Mouse (Mus musculus) liver, postnatal 0 days (tissue): ENCODE measurements around the gene Gm20517. TPM values are rescaled to one million over a fixed set of nuclear protein-coding genes. Genes with fewer than 3 reads are reported as not detected.
A peak's percentile ranks its signal among the peaks of the same experiment; 100 is the strongest.

Experiments used
- ATAC-seq: fragments of 200-750 bp; cut with Nextera tagmentation; 2 replicates; pipeline ENCODE4 v1.8.0; 2017; ENCODE audit warnings: mild to moderate bottlenecking, moderate library complexity
- DNase-seq: peaks from one replicate; pipeline ENCODE4 v3.0.0-alpha.2; 2016
- H3K27ac ChIP-seq: fragments of 300-500 bp; sonication (generic); 2 replicates; pipeline ENCODE4 v1.5.1; 2014; ENCODE audit warnings: antibody characterized with exemption, moderate library complexity, mild to moderate bottlenecking, low read depth
- H3K27me3 ChIP-seq: fragments of 300-500 bp; sonication (generic); 2 replicates; pipeline ENCODE4 v1.6.1; 2014; ENCODE audit warnings: low read length, control low read depth, mixed read lengths; ENCODE audit not compliant: insufficient read depth
- H3K36me3 ChIP-seq: fragments of 300-500 bp; sonication (generic); replicated peaks from 2 replicates; pipeline ENCODE4 v1.6.1; 2014; ENCODE audit warnings: mild to moderate bottlenecking, control low read depth, low read length, moderate library complexity, mixed read lengths; ENCODE audit not compliant: insufficient read depth
- H3K4me1 ChIP-seq: fragments of 300-500 bp; sonication (generic); 2 replicates; pipeline ENCODE4 v1.6.1; 2014; ENCODE audit warnings: antibody characterized with exemption, mild to moderate bottlenecking, control low read depth; ENCODE audit not compliant: insufficient read depth
- H3K4me2 ChIP-seq: fragments of 300-500 bp; sonication (generic); 2 replicates; pipeline ENCODE4 v1.6.1; 2014; ENCODE audit warnings: low read depth, mild to moderate bottlenecking, low read length, moderate library complexity, mixed read lengths
- H3K4me3 ChIP-seq: fragments of 300-500 bp; sonication (generic); 2 replicates; pipeline ENCODE4 v1.5.1; 2014; ENCODE audit warnings: low read depth, low read length
- H3K9ac ChIP-seq: fragments of 300-500 bp; sonication (generic); replicated peaks from 2 replicates; pipeline ENCODE4 v1.6.1; 2014; ENCODE audit warnings: mild to moderate bottlenecking, moderate library complexity
- H3K9me3 ChIP-seq: fragments of 300-500 bp; sonication (generic); 2 replicates; pipeline ENCODE4 v1.6.1; 2016; ENCODE audit warnings: mild to moderate bottlenecking, control low read depth, low read length, mixed read lengths
- CTCF ChIP-seq: sonication (generic); IDR thresholded peaks from 2 replicates; pipeline ENCODE4 v1.5.1; 2016; ENCODE audit warnings: antibody characterized with exemption, low read depth
- EP300 ChIP-seq: IDR thresholded peaks from 2 replicates; pipeline ENCODE4 v1.6.1; 2016; ENCODE audit warnings: antibody characterized with exemption, low read depth, mild to moderate bottlenecking
- WGBS: fragments of 180-500 bp; shearing (Covaris S2); extraction: QIAGEN DNeasy Blood & Tissue Kit; methylation state at CpG from one replicate; pipeline ENCODE4 v1.1.7; 2014; ENCODE audit not compliant: insufficient replicate concordance; 5-methylcytosine and 5-hydroxymethylcytosine counted together
- polyA plus RNA-seq: library from polyadenylated mRNA; unstranded; fragments of >200 nt; fragmentation: Nextera tagmentation; extraction: Ambion mirVana; gene quantifications from 2 replicates; pipeline ENCODE4 v1.2.1, GENCODE M21; 2015

The Gm20517 gene
- polyA plus RNA-seq, 1 experiment from 2014 or later, result 0.79 TPM

DNA sequence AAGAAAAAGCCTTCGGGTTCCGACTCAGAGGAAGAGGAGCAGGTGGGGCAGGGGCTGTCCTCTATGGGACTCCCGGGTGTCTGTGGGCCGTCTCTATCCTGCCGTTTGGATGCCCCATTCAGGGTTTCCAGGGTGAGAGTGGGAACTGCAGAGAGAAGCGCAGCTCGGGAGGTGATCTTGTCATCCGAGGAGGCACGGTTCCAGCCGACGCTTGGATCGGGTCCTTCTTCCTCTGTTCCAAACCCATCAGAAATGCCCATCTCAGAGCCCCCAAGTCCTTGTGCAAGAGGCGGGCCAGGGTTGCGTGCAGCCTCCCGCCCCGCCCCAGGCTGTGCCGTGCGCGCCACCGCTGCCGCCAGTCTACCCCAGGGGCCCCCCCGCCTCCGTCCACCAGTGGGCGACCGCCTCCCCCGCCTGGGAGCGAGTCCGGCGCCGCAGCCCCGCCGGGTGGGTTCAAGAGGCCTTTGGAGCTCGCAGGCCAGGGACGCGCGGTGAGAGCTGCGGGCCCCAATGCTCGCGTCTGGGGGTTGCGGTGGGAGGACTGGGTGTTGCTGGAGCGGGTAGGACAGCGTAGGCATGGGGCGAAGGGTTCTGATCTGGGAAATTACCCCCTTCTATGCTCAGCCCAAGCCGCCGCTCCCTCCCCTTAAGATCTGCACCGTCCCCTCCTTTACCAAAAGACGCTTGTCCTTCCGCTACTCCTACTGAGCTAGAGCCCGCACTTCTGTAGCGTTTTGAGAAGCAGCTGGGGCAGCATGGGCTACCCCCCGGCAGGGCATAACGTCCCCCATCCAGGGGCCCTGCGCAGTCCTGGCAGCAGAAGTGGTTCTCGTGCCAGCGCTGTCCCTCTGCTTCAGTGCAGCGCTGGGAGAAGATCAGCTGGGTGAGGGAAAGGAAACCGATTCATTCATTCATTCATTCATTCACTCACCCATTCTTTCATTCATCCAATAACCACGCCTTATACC lies 77.5 kb downstream of the Gm20517 start, which contains the start of gene Frs3:
Gene Frs3, plus strand, starts transcription at position 423 of the 968 bp plus-strand sequence.
- H3K27ac ChIP-seq, result peak within 1 kb of the TSS; percentile 84
- H3K9ac ChIP-seq, result peak within 1 kb of the TSS; percentile 79

DNA sequence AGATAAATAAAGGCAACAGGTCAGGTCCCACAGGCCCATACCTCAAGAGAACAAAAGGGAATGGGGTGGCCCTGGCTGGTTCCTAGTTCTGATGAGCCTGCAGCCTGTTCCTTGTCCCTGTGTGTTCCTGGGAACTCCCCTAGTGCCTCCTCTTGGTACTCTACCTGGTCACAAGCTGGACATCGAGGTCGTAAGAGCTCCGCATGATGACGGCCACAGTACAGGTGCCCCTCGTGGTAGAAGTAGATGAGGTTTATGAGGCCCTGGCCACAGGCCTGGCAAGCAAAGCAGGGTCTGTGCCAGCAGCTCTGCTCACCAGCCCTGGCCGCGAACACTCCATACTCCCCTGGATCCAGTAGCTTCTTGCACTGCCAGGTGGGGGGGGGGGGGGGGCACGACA lies 78.5 kb downstream of the Gm20517 start:
- Histone ChIP-seq H3K27ac (no peak overlapping the region), H3K9me3 (no peaks in the 10 kb centered on the region), H3K4me3 (no peak overlapping the region), H3K4me1 (peaks cover 19% of the 10 kb centered on the region), H3K27me3 (0 out of 2 replicates have a peak, but pooled peaks cover 2% of the 10 kb centered on the region), H3K36me3 (0 out of 2 replicates have a peak, but pooled peaks cover 12% of the 10 kb centered on the region), H3K4me2 (0 out of 2 replicates have a peak overlapping the region, but pooled peaks have one; percentile 100), H3K9ac (no peak overlapping the region)
- ATAC-seq, result no peak
- WGBS, result 94% methylated on average over 7 of the region's 8 CpGs
- no peak for DNase-seq
- TF ChIP-seq EP300, result no peak
- TF ChIP-seq CTCF, result no peak

More for the DNA sequence above, 77.5 kb downstream of the Gm20517 start, which contains the start of gene Frs3:
- H3K4me1 ChIP-seq, result peaks cover 13% of the 10 kb centered on the region
- TF ChIP-seq CTCF, result peak; percentile 15; the same call in 1 of the 2 replicates
- no peak for TF ChIP-seq EP300
- WGBS, result 1% methylated on average over 48 of the region's 58 CpGs
- H3K4me3 ChIP-seq, result peak within 1 kb of the TSS; percentile 82
- no peaks in the 10 kb centered on the region for H3K9me3 ChIP-seq
- H3K36me3 ChIP-seq, result peaks cover 22% of the 10 kb centered on the region
- peak within 1 kb of the TSS; percentile 100 for H3K4me2 ChIP-seq
- DNase-seq, result peak; percentile 76
- ATAC-seq, result peak; percentile 40
- H3K27me3 ChIP-seq, result 0 out of 2 replicates have a peak, but pooled peaks cover 2% of the 10 kb centered on the region

DNA sequence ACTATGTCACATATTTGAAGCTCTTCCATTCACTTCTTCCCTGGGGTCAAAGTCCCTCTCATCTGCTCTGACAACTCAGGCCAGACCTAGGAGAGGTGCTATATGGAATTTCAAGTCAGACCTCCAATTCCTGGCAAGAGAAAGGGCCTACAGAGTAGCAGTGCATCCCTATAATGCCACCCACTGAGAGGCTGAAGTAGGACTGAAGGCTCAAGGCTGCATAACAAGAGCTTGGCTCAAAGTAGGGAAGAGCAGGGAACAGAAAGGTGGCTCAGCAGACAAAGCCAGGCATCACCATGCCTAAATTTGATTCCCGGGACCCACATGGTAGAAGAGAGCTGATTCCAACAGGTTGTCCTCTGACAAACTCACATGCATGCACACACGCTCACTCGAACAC lies 80.3 kb downstream of the Gm20517 start:
- H3K9ac ChIP-seq, result no peak overlapping the region
- H3K4me1 ChIP-seq, result peaks cover 24% of the 10 kb centered on the region
- WGBS, result 82% methylated on average over 3 of the region's 3 CpGs
- no peaks in the 10 kb centered on the region for H3K36me3 ChIP-seq
- ATAC-seq (no peak), DNase-seq (no peak)
- no peak overlapping the region for H3K27ac ChIP-seq
- H3K27me3 ChIP-seq, result peaks cover 10% of the 10 kb centered on the region
- H3K9me3 ChIP-seq, result no peaks in the 10 kb centered on the region
- no peak overlapping the region for H3K4me3 ChIP-seq
- no peak overlapping the region for H3K4me2 ChIP-seq
- TF ChIP-seq CTCF, result no peak
- TF ChIP-seq EP300, result no peak

DNA sequence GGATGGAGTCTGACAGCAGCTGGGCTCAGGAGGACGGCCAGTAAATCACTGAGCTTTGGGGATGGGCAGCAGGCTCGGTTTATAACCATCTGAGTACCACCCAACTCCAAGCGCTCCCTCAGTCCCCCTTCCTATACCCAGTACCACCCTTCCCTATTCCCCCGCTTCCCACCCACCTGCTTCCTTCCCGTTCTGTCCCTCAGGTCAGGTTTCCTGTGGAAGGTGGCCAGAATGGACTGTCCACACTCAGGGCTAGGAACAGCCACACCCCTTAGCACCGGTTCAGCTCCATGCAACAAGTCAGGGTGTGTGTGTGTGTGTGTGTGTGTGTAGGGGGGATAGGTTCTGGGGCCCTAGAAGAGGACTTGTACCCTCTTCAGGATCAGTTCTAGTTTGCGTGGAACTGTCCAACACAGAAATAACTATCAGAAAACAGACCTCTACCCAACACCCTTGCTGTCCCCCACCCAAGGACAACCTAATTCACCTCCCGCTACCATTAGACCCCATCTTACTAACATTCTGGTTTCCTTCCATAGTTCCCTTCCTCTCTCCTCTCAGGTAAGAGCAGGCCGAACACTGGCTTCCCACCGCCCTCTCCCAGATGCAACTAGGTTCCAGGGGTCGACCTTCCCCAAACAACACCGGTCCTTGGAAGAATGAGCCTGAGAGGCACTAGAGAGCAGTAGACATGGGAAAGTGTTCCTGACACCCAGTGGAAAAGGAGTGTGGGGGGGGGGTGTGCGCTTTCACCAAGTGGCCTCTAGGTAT lies 82.5 kb downstream of the Gm20517 start:
- no peak for TF ChIP-seq EP300
- TF ChIP-seq CTCF, result no peak
- Histone ChIP-seq H3K36me3 (no peaks in the 10 kb centered on the region), H3K9ac (no peak overlapping the region; the same call in 1 of the 2 replicates), H3K27ac (no peak overlapping the region), H3K4me1 (peaks cover 16% of the 10 kb centered on the region), H3K4me3 (peak overlapping the region; percentile 58), H3K9me3 (no peaks in the 10 kb centered on the region), H3K4me2 (peak overlapping the region; percentile 88), H3K27me3 (peaks cover 10% of the 10 kb centered on the region)
- DNase-seq (no peak), ATAC-seq (no peak)
- whole genome bisulfite sequencing, result 56% methylated on average over 13 of the region's 13 CpGs

DNA sequence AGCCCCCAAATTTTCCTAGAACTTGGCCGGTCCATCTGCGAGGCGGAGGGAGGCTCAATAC lies 82.9 kb downstream of the Gm20517 start, which contains the start of gene Gm21981:
Gene Gm21981, minus strand, starts transcription at position 14 of the 61 bp plus-strand sequence.
- peaks cover 12% of the 10 kb centered on the region for H3K4me1 ChIP-seq
- peak within 1 kb of the TSS; percentile 88 for H3K4me2 ChIP-seq
- TF ChIP-seq CTCF (no peak), EP300 (no peak)
- DNase-seq, result no peak
- H3K27me3 ChIP-seq, result peaks cover 10% of the 10 kb centered on the region
- peak within 1 kb of the TSS; percentile 64 for H3K9ac ChIP-seq
- H3K36me3 ChIP-seq, result no peaks in the 10 kb centered on the region
- peak within 1 kb of the TSS; percentile 58 for H3K4me3 ChIP-seq
- peak within 1 kb of the TSS; percentile 48 for H3K27ac ChIP-seq
- WGBS, result 0% methylated on average over 3 of the region's 3 CpGs
- ATAC-seq, result no peak
- no peaks in the 10 kb centered on the region for H3K9me3 ChIP-seq
